Mouse (Mus musculus) erythroid progenitor cell, adult 5-6 weeks (primary cell): ENCODE results near the gene Tdgf1. TPM values are rescaled to one million over a fixed set of nuclear protein-coding genes. Genes with fewer than 3 reads are reported as not detected.

Source experiments
- total RNA-seq, 2 experiments: library from RNA; stranded (forward) in 1 of 2; stranded (reverse) in 1 of 2; fragments of 150-400 nt in 1 of 2; fragments of 186-747, 209-891 nt in 1 of 2; gene quantifications; 2 replicates each; pipeline versions ENCODE4 v1.2.3 to v1.2.4; 2015 to 2017; ENCODE audit warnings: low replicate concordance in 2 of 2

The Tdgf1 gene
- total RNA-seq, 2 experiments from 2014 or later: not detected

Other genes with a start within 250 kb of the Tdgf1 start
- not detected in 2 replicates for gene Myl3, start 204.3 kb downstream of the Tdgf1 start, total RNA-seq (2015; ENCODE audit: low replicate concordance)
- not detected in 2 replicates for gene Myl3, start 204.3 kb downstream of the Tdgf1 start, total RNA-seq (2017; ENCODE audit: low replicate concordance)
- 1.3 TPM in 1 of 2 replicates, not detected in the other for gene Pth1r, start 199.0 kb downstream of the Tdgf1 start, total RNA-seq (2015; ENCODE audit: low replicate concordance)
- gene Pth1r, start 199.0 kb downstream of the Tdgf1 start, total RNA-seq (2017; ENCODE audit: low replicate concordance): 0.77 TPM in 1 of 2 replicates, not detected in the other
- gene Prss42, start 148.0 kb downstream of the Tdgf1 start, total RNA-seq (2015; ENCODE audit: low replicate concordance): not detected in 2 replicates
- gene Prss42, start 148.0 kb downstream of the Tdgf1 start, total RNA-seq (2017; ENCODE audit: low replicate concordance): not detected in 2 replicates
- not detected in 2 replicates for gene Prss44, start 132.2 kb downstream of the Tdgf1 start, total RNA-seq (2015; ENCODE audit: low replicate concordance)
- gene Prss44, start 132.2 kb downstream of the Tdgf1 start, total RNA-seq (2017; ENCODE audit: low replicate concordance): not detected in 2 replicates
- not detected in 2 replicates for gene Prss43, start 119.5 kb downstream of the Tdgf1 start, total RNA-seq (2015; ENCODE audit: low replicate concordance)
- gene Prss43, start 119.5 kb downstream of the Tdgf1 start, total RNA-seq (2017; ENCODE audit: low replicate concordance): not detected in 2 replicates
- gene Prss45, start 111.6 kb downstream of the Tdgf1 start, total RNA-seq (2015; ENCODE audit: low replicate concordance): not detected in 2 replicates
- not detected in 2 replicates for gene Prss45, start 111.6 kb downstream of the Tdgf1 start, total RNA-seq (2017; ENCODE audit: low replicate concordance)
- gene Prss46, start 101.7 kb downstream of the Tdgf1 start, total RNA-seq (2015; ENCODE audit: low replicate concordance): not detected in 2 replicates
- gene Prss46, start 101.7 kb downstream of the Tdgf1 start, total RNA-seq (2017; ENCODE audit: low replicate concordance): not detected in 2 replicates
- not detected in 2 replicates for gene Prss50, start 88.2 kb downstream of the Tdgf1 start, total RNA-seq (2015; ENCODE audit: low replicate concordance)
- not detected in 2 replicates for gene Prss50, start 88.2 kb downstream of the Tdgf1 start, total RNA-seq (2017; ENCODE audit: low replicate concordance)
- gene Als2cl, start 66.3 kb downstream of the Tdgf1 start, total RNA-seq (2015; ENCODE audit: low replicate concordance): 0.36 TPM in 1 of 2 replicates, not detected in the other
- 0.26 TPM in 1 of 2 replicates, not detected in the other for gene Als2cl, start 66.3 kb downstream of the Tdgf1 start, total RNA-seq (2017; ENCODE audit: low replicate concordance)
- gene Tmie, start 66.0 kb downstream of the Tdgf1 start, total RNA-seq (2015; ENCODE audit: low replicate concordance): not detected in 2 replicates
- not detected in 2 replicates for gene Tmie, start 66.0 kb downstream of the Tdgf1 start, total RNA-seq (2017; ENCODE audit: low replicate concordance)
- gene Fam240a, start 29.3 kb downstream of the Tdgf1 start, total RNA-seq (2015; ENCODE audit: low replicate concordance): not detected in 2 replicates
- not detected in 2 replicates for gene Fam240a, start 29.3 kb downstream of the Tdgf1 start, total RNA-seq (2017; ENCODE audit: low replicate concordance)
- 0.72 TPM in 1 of 2 replicates, not detected in the other for gene Lrrc2, start 5.4 kb upstream of the Tdgf1 start, total RNA-seq (2015; ENCODE audit: low replicate concordance)
- gene Lrrc2, start 5.4 kb upstream of the Tdgf1 start, total RNA-seq (2017; ENCODE audit: low replicate concordance): not detected in 2 replicates
- gene Rtp3, start 44.4 kb upstream of the Tdgf1 start, total RNA-seq (2015; ENCODE audit: low replicate concordance): not detected in 2 replicates
- not detected in 2 replicates for gene Rtp3, start 44.4 kb upstream of the Tdgf1 start, total RNA-seq (2017; ENCODE audit: low replicate concordance)
- 420 and 461 TPM in 2 replicates for gene Ltf, start 73.1 kb upstream of the Tdgf1 start, total RNA-seq (2015; ENCODE audit: low replicate concordance)
- 308 and 520 TPM in 2 replicates for gene Ltf, start 73.1 kb upstream of the Tdgf1 start, total RNA-seq (2017; ENCODE audit: low replicate concordance)
- gene Ccrl2, start 111.4 kb upstream of the Tdgf1 start, total RNA-seq (2015; ENCODE audit: low replicate concordance): 11.5 and 13.8 TPM in 2 replicates
- gene Ccrl2, start 111.4 kb upstream of the Tdgf1 start, total RNA-seq (2017; ENCODE audit: low replicate concordance): 25.2 and 26.2 TPM in 2 replicates
- 8.4 and 37.8 TPM in 2 replicates for gene Lrrfip2, start 171.4 kb upstream of the Tdgf1 start, total RNA-seq (2015; ENCODE audit: low replicate concordance)
- 57.0 and 75.1 TPM in 2 replicates for gene Lrrfip2, start 171.4 kb upstream of the Tdgf1 start, total RNA-seq (2017; ENCODE audit: low replicate concordance)